Mouse (Mus musculus): Measurements from ENCODE around the gene Cyp2b9. TPM values are rescaled to one million over a fixed set of nuclear protein-coding genes. Genes with fewer than 3 reads are reported as not detected.
"Not testable (repeated sequence)": the region's sequence is repeated elsewhere in the genome, so short reads cannot be mapped to it uniquely, and the experiment has no call there.

The Cyp2b9 gene
- not detected in 2 replicates for polyA plus RNA-seq (2015; fragmentation: Nextera tagmentation; extraction: Ambion mirVana)

DNA sequence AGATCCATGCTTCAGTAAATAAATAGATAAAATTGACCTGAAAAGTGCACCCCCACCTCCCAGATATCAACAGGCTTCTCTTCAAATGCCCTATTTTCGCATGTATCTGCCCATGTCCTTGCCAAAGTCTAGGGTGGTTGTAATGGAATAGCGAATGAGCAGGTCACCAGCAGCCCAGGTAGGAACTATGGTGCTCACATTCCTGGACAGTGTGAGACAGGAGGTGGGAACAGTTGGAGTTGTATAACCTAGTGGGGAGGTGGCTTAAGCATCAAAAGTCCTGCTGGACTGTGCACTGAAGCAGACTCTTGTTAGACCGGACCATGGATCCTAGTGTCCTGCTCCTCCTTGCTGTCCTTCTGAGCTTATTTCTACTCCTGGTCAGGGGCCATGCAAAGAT is at the start of gene Cyp2b9:
TSS of gene Cyp2b9 (plus strand) at position 301 of the 400 bp plus-strand sequence.
- not testable (repeated sequence) for ATAC-seq (ENCODE audit: borderline replicate concordance, extremely low read depth, low FRiP score, low TSS enrichment)

GRCm38 (mm10) chr7:26139623-26140022 is 33.6 kb upstream of the Cyp2b9 start:
- not testable (repeated sequence) for H3K36me3 ChIP-seq; H3K4me3 ChIP-seq; H3K9me3 ChIP-seq; H3K4me1 ChIP-seq; H3K27ac ChIP-seq; H3K27me3 ChIP-seq; H3K9ac ChIP-seq; H3K4me2 ChIP-seq; ATAC-seq (ENCODE audit: borderline replicate concordance, extremely low read depth, low FRiP score, low TSS enrichment)
- WGBS, result no CpG with 5 or more reads among the region's 2 CpGs

More for the DNA sequence above, at the start of gene Cyp2b9:
- not testable (repeated sequence) for H3K4me1 ChIP-seq, H3K36me3 ChIP-seq, H3K9ac ChIP-seq, H3K4me3 ChIP-seq, H3K27me3 ChIP-seq, H3K9me3 ChIP-seq, H3K27ac ChIP-seq, H3K4me2 ChIP-seq
- 54% methylated on average over 3 of the region's 3 CpGs for WGBS

- H3K4me2 ChIP-seq; H3K36me3 ChIP-seq; H3K9me3 ChIP-seq; H3K4me1 ChIP-seq; ATAC-seq (ENCODE audit: borderline replicate concordance, extremely low read depth, low FRiP score, low TSS enrichment); H3K4me3 ChIP-seq; H3K9ac ChIP-seq; H3K27me3 ChIP-seq; H3K27ac ChIP-seq: not testable (repeated sequence)
- WGBS, result no CpG with 5 or more reads among the region's 3 CpGs
These were observed 29.6 kb upstream of the Cyp2b9 start for GRCm38 (mm10) chr7:26143657-26144056.

DNA sequence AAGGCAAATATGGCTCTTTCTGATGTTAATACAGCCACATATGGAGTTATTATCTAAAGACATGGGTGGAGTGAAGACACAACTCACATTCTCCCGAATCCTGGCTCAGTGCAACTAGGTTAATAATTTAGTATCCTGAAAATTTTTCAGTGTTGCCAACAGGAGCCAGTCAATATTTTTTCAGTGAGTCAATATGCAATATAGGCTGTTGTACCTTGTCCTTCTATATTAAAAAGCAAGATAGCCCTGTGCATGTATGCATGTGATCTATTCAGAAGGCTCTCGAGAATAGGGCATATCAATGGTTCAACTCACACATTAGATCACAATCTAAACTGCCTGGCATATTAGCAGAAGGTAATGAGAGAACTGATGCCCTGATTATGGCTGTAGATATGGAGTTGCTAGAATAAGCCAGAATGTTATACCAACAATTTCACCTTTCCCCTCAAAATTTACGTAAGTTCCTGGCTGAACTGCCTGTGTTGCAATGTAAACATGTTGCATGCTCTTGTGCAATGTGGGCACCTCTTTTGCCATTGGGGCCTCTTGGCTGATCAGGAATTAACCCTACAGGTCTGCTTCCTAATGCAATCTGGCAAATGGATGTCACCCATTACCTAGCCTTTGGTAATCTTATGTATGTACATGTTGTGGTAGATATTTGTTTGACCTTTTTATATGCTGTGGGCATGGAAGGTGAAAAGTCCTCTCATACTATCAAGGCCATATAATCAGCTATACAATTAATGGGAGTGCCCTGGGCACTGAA is 4.3 kb upstream of the Cyp2b9 start:
- not testable (repeated sequence) for H3K4me3 ChIP-seq; H3K36me3 ChIP-seq; H3K4me1 ChIP-seq; H3K9me3 ChIP-seq; ATAC-seq (ENCODE audit: borderline replicate concordance, extremely low read depth, low FRiP score, low TSS enrichment); H3K4me2 ChIP-seq; H3K27ac ChIP-seq; H3K9ac ChIP-seq; H3K27me3 ChIP-seq
- WGBS, result 70% methylated on average over 2 of the region's 3 CpGs

GRCm38 (mm10) chr7:26201083-26201482 is 27.9 kb downstream of the Cyp2b9 start:
- H3K9ac ChIP-seq, result no peak overlapping the region
- H3K27me3 ChIP-seq, result no peaks in the 10 kb centered on the region
- H3K27ac ChIP-seq, result no peak overlapping the region
- H3K4me2 ChIP-seq, result no peak overlapping the region
- WGBS, result 15% methylated on average over 2 of the region's 2 CpGs
- H3K9me3 ChIP-seq, result no peaks in the 10 kb centered on the region
- no peaks in the 10 kb centered on the region for H3K36me3 ChIP-seq
- no peak for ATAC-seq (ENCODE audit: borderline replicate concordance, extremely low read depth, low FRiP score, low TSS enrichment)
- H3K4me3 ChIP-seq, result no peak overlapping the region
- no peaks in the 10 kb centered on the region for H3K4me1 ChIP-seq

GRCm38 (mm10) chr7:26260034-26260433 is 86.8 kb downstream of the Cyp2b9 start, which contains the start of gene Vmn1r184:
TSS of gene Vmn1r184 (plus strand) at chr7:26260334.
- H3K4me3 ChIP-seq; H3K27ac ChIP-seq; ATAC-seq (ENCODE audit: borderline replicate concordance, extremely low read depth, low FRiP score, low TSS enrichment); H3K9me3 ChIP-seq; H3K36me3 ChIP-seq; H3K27me3 ChIP-seq; H3K4me1 ChIP-seq; H3K4me2 ChIP-seq; H3K9ac ChIP-seq: not testable (repeated sequence)
- WGBS, result 71% methylated on average over 1 of the region's 1 CpGs

Other genes with a start within 250 kb of the Cyp2b9 start
- not detected in 2 replicates for gene Cyp2b13, start 111.9 kb upstream of the Cyp2b9 start, polyA plus RNA-seq (2015; fragmentation: Nextera tagmentation; extraction: Ambion mirVana)
- not detected in 2 replicates for gene Vmn1r184, start 86.9 kb downstream of the Cyp2b9 start, polyA plus RNA-seq (2015; fragmentation: Nextera tagmentation; extraction: Ambion mirVana)
- gene Cyp2a4, start 133.8 kb downstream of the Cyp2b9 start, polyA plus RNA-seq (2015; fragmentation: Nextera tagmentation; extraction: Ambion mirVana), result not detected in 2 replicates
- not detected in 2 replicates for gene Nlrp9c, start 230.3 kb downstream of the Cyp2b9 start, polyA plus RNA-seq (2015; fragmentation: Nextera tagmentation; extraction: Ambion mirVana)